Mouse (Mus musculus) large intestine, adult 2 months (tissue): ENCODE data around the gene Cradd. TPM values are rescaled to one million over a fixed set of nuclear protein-coding genes. Genes with fewer than 3 reads are reported as not detected.

ENCODE experiments used
- DNase-seq: peaks from one replicate; pipeline ENCODE4 v3.0.0-alpha.2; 2012; ENCODE audit warnings: low read depth, low spot score
- WGBS: fragments of 180-500 bp; shearing (Covaris S2); methylation state at CpG from one replicate; pipeline ENCODE4 v1.1.7; 2018; 5-methylcytosine and 5-hydroxymethylcytosine counted together
- polyA plus RNA-seq: library from polyadenylated mRNA; depleted of rRNA; stranded (reverse); fragments of >200 nt; gene quantifications from 2 replicates; pipeline ENCODE4 v1.2.3, GENCODE M21; 2012

The Cradd gene
- polyA plus RNA-seq, 1 experiment: 13.4 TPM

GRCm38 (mm10) chr10:95309412-95310322 lies 14.3 kb downstream of the Cradd start:
- DNase-seq: no peak
- WGBS: 88% methylated on average over 13 of the region's 13 CpGs

GRCm38 (mm10) chr10:95308991-95309390 lies 14.9 kb downstream of the Cradd start:
- WGBS: 89% methylated on average over 12 of the region's 12 CpGs

GRCm38 (mm10) chr10:95307916-95308315 lies 16.0 kb downstream of the Cradd start:
- no peak for DNase-seq
- WGBS: 70% methylated on average over 5 of the region's 5 CpGs

More at GRCm38 (mm10) chr10:95308991-95309390, 14.9 kb downstream of the Cradd start:
- no peak for DNase-seq

- DNase-seq: no peak
- 20% methylated on average over 11 of the region's 11 CpGs for WGBS
Observed at GRCm38 (mm10) chr10:95306824-95307552, 16.9 kb downstream of the Cradd start.

- WGBS: 28% methylated on average over 4 of the region's 4 CpGs
- no peak for DNase-seq
Observed at GRCm38 (mm10) chr10:95304240-95304639, 19.7 kb downstream of the Cradd start.

- no peak for DNase-seq
Observed at GRCm38 (mm10) chr10:95302211-95303163, 21.4 kb downstream of the Cradd start.

GRCm38 (mm10) chr10:95300178-95300793 lies 23.6 kb downstream of the Cradd start:
- 81% methylated on average over 8 of the region's 8 CpGs for WGBS
- DNase-seq: no peak

More at GRCm38 (mm10) chr10:95302211-95303163, 21.4 kb downstream of the Cradd start:
- WGBS: 85% methylated on average over 12 of the region's 12 CpGs

- DNase-seq: no peak
- WGBS: 88% methylated on average over 7 of the region's 7 CpGs
Observed at GRCm38 (mm10) chr10:95299808-95300133, 24.2 kb downstream of the Cradd start.

- WGBS: 92% methylated on average over 18 of the region's 18 CpGs
- DNase-seq: no peak
Observed at GRCm38 (mm10) chr10:95299010-95299807, 24.7 kb downstream of the Cradd start.

- WGBS: 81% methylated on average over 6 of the region's 6 CpGs
- DNase-seq: no peak
Observed at GRCm38 (mm10) chr10:95298504-95298903, 25.4 kb downstream of the Cradd start.

- no peak for DNase-seq
- 92% methylated on average over 9 of the region's 9 CpGs for WGBS
Observed at GRCm38 (mm10) chr10:95297690-95298104, 26.2 kb downstream of the Cradd start.

GRCm38 (mm10) chr10:95297024-95297423 lies 26.9 kb downstream of the Cradd start:
- 63% methylated on average over 11 of the region's 11 CpGs for WGBS

GRCm38 (mm10) chr10:95293261-95293660 lies 30.7 kb downstream of the Cradd start:
- DNase-seq: no peak
- 88% methylated on average over 8 of the region's 8 CpGs for WGBS

More at GRCm38 (mm10) chr10:95297024-95297423, 26.9 kb downstream of the Cradd start:
- DNase-seq: no peak

- 90% methylated on average over 5 of the region's 5 CpGs for WGBS
- DNase-seq: no peak
Observed at GRCm38 (mm10) chr10:95292269-95292668, 31.7 kb downstream of the Cradd start.

- DNase-seq: no peak
- WGBS: 83% methylated on average over 13 of the region's 13 CpGs
Observed at GRCm38 (mm10) chr10:95291133-95291876, 32.6 kb downstream of the Cradd start.

GRCm38 (mm10) chr10:95289819-95290218 lies 34.1 kb downstream of the Cradd start:
- no peak for DNase-seq
- 86% methylated on average over 8 of the region's 8 CpGs for WGBS

- 81% methylated on average over 4 of the region's 4 CpGs for WGBS
- DNase-seq: no peak
Observed at GRCm38 (mm10) chr10:95288206-95288605, 35.7 kb downstream of the Cradd start.

- 90% methylated on average over 8 of the region's 8 CpGs for WGBS
- DNase-seq: no peak
Observed at GRCm38 (mm10) chr10:95287351-95287750, 36.6 kb downstream of the Cradd start.
